Mouse (Mus musculus): Measurements from ENCODE around the gene Cd247.

The Cd247 gene

DNA sequence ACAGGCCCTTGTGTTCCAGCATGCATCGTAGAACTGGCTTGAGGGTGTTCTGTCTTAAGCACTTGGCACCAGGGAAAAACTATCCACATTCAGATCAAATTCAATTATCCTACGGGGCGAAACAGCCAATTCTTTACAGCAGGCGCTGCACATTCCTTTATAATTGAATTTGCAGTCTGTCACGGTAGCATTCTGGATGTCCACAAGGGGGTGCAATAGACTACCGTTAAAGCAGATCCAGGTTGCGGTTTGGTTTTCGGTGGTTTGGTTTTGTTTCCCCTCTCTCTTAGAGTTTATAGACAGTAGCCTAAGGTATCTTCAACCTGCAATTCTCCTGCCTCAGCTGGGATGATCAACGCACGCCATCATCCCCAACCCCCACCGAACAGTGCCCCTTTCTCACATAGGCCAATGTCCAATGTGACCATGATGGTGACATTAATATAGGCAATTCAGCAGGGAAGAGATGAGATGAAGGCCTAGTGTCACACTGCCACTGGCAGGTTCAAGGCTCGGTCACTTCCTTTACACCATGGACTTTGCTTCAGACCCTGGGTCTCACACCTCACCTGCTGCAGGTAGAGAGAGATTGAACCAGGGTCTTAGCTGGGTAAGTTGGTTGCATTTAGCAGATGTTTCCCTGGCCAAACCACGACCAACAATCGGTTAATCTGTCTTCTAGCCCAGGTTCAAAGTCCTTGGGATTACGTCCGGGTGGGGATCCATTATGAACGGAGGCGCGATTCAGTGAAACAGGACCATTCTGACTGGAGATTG, 12.8 kb upstream of the Cd247 start:
- DNase-seq (ENCODE audit: low read depth, low spot score): peak; percentile 79

DNA sequence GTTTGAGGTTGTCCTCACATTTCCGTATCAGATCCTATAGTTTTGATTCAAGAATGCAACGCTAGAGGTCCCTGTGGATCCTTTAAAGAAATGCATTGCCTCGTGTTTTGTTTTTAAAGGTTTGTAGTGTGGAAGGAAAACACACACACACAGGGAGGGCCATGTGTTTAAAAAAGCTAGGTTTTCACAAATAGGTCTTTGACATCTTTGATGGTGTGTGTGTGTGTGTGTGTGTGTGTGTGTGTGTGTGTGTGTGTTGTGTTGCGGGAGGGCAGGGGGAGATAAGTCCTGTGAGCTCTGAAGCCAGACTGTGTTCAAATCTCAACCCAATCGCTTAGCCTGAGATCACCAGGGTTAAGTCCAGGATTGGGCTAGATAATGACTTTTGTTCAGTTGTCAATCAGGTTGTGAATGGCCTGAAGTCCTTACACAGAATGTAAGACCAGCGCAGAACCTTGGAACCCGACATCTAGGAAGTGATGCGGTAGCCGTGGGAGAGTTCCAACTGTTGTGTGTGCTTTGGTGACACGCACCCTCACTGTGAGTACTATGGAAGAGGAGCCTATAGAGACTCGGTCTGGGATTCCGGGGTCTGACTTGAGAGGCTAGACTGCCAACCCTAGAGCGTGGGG, 8.4 kb upstream of the Cd247 start:
- no peak for DNase-seq (ENCODE audit: low read depth, low spot score)

DNA sequence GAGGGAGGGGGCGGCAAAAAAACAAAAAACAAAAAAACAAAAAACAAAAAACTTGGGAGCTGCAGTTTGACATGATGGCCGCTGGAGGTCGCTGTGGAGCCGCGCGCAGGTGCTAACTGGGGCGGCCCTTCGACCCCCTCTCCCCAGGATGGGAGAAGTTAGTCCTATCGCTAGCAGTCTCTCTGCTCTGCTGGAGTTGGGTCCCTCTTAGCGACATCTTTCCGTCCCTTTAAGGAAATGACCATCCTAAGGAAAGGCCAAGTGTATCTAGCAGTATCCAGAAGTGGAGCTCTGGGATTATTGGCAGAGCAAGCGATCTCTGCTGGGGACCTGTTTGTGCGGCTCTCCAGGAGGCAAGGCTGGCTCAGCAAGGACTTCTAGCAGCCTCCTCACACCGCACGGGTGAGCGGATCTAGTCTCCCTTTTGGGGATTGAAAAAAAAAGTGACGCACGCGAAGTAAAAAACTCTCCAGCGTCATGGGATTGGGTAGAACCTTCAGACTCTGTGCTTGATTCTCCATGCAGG, 7.8 kb upstream of the Cd247 start:
- DNase-seq (ENCODE audit: low read depth, low spot score): peak; percentile 45

DNA sequence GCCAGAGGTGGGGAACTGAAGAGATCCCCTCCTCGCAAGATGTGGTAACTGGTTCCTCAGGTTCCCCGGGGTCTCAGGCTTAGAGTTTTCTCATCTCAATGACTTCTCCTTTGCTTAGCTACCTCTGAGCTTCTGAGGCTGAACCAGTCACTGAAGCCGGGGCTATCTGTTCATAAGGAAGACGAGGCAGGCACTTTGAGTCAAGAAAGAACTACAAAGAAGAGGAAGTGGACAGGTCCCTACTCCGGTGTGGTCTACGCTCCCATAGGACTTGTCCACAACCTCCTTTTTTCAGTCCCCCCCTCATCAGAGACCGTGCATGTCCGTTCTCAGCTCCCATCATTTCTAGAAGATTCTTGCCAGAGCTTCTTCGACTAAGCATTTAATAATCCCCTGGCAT, 7.1 kb upstream of the Cd247 start:
- no peak for DNase-seq (ENCODE audit: low read depth, low spot score)

DNA sequence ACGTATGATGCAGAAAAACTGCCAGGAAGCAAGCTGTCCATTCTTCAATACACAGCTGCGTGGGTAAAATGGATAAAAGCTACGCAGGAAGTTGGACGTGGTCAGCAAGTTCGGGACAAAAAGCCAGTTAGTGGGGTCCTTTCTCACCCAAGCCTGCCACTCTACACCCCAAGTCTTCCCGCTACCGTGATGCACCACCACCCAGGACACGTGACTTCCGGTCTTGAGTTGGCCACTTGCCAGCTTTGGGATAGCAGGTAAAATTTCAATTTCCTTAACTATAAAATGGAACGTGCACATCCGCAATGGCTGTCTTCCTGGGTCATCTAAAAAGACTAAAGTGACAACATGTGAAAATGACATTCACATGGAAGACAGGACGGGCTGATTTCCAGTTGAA, 6.6 kb upstream of the Cd247 start:
- DNase-seq (ENCODE audit: low read depth, low spot score): no peak

DNA sequence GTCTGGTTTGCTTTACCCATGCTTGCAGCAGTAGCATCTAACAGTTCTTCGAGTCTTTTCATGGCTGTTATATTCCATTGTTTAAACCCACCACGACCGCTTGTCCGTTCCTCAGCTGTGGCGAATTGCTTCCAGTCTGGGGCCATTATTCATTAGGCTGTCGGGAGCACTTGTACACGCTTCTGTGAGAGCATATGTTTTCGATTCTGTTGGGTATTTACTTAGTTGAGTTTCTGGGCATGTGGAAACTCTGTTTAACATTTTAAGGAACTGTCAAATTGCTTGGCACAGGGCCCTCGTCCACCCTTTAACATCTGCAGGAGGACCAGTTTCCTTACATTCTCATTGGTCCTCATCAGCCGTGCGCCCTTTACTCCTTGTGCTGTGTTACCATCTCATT, 2.2 kb upstream of the Cd247 start:
- DNase-seq (ENCODE audit: low read depth, low spot score): peak; percentile 71

DNA sequence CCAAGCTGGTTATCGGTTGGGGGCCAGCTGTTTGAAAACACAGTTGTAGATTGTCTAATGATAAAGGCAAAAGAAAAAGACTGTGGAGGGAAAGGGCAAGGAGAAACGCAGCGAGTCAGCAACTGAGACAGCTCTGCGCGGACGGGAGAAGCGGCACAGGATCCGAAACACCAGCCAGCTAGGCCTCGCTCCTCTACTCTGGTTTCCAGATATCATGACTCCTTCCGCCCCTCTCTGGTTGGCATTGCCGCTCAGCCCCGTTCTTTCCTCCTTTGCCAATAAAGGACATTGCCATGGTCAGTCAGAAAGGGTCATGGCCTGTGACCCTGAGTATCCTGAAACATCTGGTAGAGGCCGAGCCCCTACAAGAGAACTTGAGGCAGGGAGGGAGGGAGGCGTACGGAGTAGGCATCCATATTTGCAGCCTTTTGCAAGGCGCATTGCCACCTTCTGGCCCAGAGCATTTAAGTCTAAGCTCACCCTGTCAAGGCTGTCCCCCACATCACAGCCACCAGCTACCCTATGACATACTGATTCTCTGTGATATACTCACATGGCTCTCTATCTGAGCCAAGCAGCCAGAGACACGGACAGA, 682 bp downstream of the Cd247 start:
- no peak for DNase-seq (ENCODE audit: low read depth, low spot score)

DNA sequence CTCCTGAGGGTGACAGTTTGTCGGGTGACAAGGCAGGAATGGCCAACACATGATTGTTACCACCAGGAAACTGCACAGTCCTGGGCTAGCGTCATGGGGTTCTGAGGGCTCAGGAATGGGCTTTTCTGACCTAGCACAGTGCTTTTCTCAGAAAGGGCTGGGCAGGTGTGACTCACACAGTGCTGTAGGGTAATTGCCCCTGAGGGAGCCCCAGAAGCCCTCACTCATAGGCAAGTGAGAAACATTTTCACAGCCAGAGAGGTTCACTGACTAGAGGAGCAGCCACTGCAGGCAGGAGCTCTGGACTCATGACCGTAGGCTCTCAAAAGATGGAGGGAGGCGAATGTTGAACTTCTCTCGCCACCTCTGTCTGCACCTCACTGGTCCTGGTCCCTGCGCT, 1.5 kb downstream of the Cd247 start:
- DNase-seq (ENCODE audit: low read depth, low spot score): no peak

DNA sequence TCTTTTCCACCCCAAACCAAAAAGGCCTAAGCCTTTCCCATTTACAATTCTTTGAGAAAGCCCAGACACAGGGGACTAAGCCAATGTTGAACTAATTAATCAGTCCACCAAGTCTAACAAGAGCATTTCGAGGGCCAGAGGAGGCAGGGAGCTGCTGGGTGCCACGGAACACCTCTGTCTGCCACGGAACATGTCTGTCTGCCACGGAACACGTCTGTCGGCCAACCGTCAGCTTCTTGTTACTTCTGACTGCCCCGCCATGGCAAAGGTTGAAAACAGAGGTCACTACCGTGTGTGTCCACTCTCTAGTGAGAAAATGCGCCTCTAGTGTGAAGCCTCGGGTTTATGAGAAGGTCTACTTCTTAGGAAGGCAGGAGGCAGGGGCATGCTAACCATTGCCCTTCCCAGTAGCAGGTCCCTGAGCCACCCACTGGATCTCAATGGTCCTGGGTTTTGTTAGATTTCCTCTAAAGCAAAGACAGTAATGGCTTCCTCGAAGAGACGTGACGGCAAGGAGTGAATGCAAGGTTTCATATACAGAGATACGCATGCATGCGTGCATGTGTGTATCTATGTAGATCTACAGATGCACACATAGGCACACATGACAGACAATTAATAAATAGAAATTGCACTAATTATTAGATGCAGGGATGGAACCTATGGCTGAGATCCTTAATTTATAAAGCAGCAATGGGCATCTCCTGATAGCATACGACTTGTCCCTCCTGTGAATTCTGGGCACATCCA, 2.2 kb downstream of the Cd247 start:
- no peak for DNase-seq (ENCODE audit: low read depth, low spot score)

DNA sequence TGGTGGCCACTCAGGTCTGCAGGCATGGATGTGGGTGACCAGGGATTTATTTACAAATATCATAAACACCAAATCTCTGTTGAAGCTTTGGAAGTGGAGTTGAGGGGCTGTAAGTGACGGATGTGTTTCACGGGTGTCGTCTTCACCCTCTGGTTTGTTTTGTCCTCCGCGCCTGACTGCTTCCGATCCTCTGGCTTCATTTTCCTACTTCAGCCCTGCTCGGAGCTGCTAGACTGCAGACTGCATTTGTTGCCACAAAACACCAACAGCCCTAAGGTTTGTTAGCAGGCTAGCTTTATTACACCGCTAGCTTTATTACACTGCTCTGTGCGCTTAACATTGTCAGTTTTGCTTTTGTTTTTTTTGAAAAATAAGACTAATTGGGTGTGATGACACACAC, 2.9 kb downstream of the Cd247 start:
- DNase-seq (ENCODE audit: low read depth, low spot score): no peak

DNA sequence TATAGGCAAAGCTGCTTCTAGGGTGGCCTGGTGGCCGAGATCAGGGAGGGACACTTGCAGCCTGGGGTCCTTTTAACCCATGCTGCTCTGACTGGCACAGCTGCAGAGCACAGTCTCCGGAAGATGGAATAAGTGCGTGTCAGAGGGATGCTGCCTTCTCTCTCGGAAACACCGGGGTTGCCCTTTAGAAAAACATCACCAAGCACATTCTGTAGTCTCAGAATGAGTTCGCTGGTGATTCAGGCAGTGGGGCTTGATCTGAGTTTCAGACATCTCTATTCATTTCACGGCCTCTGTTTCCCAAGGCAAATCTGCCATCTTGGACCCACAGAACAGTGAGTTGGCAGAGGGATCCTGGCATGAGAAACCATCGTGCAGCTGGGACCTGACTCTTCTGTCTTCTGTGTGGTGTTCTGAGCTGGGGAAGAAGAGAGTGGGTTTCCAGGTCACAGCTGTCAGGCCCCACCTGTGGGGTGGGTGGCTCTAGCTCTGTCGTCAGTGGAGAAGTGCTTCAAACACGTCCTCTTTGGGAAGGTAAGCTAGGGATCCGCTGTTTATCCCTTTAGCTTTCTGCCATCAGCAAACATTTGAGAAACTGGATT, 13.3 kb downstream of the Cd247 start:
- no peak for DNase-seq (ENCODE audit: low read depth, low spot score)

DNA sequence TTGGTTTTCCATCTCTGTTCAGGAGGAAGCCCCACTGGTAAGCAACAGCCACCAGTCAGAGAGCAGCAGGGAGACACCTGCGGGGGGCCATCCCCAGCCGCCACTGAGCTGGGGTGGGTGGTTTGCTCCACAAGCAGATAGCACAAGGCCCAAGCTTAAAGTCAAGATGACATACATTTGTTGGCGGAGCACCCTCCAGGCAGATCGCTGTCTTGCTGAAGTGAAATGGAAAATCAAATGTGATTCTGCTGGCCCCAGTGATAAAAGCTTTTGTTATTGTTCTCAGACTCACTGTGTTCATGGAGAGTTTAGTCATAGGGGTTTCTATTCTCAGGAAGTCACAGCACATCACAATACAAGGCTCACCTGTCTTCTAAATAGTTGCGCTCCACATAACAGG, 14.6 kb downstream of the Cd247 start:
- no peak for DNase-seq (ENCODE audit: low read depth, low spot score)

DNA sequence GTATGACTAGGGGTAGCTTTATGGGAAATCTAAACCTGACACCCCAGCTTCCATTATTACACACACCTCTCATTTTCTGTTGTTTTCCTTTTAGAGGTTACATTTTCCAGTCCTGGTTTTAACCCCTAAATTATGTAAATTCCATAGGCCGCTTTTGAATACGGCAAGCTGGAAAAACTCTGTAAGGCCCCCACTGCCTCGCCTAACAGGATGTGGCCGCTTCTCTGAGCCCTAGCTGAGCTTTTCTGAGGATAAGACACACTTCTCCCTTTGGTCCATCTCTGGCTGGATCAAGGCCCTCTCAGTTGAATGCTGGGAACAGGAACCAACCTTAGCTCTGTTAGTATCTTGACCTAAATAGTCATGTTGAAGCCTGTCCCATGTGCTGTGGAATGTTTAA, 15.7 kb downstream of the Cd247 start:
- DNase-seq (ENCODE audit: low read depth, low spot score): no peak

DNA sequence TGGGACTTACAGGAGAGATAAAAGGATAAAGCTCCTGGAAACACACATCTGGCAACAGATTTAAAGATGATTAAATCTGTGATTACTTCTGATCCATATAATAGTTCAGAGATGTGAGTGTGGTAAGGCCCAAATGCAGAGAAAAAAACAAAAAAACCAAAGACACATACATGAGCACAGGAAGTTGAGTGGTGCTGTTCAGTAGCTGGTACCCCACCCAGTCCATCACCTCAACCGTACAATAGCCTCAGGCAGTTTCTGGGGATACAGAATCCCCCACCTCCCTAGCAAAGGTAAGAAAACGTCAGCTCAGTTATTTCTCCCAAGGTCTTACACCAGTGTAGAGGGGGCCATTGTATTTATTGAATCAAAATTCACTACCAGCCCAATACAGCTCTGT, 22.2 kb downstream of the Cd247 start:
- DNase-seq (ENCODE audit: low read depth, low spot score): no peak

DNA sequence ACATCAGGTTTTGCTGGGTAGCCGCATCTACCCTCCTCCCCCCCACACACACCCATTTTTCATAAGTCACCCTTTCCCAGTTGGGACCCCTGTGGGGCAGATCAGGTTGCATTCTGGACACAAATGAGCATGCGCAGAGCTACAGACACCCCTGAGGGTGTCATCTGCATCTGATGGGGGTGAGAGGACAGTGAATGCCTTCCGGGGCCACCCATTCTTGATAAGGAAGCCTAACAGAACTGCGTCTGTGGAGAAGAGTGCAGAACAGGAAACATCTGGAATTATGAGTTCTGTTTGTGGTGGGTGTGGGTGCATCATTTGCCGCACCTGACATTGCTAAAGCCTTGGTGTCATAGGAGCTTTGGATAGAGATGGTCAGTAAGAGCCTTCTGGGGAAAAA, 22.7 kb downstream of the Cd247 start:
- no peak for DNase-seq (ENCODE audit: low read depth, low spot score)

DNA sequence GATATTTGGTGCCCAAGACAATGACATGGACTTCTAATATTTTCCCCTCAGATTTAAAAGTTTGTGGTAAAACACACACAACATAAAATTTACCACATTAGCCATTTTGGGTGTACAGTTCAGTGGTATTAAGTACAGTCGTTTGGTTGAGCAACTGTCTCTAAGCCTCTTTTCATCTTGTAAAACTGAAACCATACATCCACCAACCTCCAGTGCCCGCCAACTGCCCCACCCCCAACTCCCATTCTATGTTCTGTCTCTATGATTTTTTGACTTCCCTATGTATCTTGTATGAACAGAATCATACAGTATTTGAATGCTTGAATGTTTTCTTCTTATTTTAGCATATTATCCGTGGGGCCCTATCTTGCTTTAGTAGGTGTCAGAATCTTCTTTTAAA, 24.3 kb downstream of the Cd247 start:
- no peak for DNase-seq (ENCODE audit: low read depth, low spot score)

DNA sequence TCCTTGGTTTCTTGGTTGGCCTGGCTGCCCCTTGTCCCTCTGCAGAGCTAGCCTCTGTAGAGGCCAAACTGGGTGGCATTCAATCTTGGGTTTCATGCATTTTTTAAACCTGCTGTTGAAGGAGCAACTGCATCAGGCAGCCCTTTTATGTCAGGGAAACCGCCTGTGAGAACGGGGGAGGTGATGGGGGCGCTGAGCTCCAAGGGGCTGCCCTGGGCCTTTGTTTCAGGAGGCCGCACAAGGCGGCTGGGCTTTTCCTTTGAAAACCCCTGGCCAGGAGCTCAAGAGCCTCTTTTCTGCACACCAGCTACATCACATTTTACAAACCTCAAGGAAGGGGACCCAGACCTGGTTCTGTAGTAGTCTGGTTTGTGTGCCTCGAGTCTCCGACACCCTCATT, 25.6 kb downstream of the Cd247 start:
- DNase-seq (ENCODE audit: low read depth, low spot score): peak; percentile 57

DNA sequence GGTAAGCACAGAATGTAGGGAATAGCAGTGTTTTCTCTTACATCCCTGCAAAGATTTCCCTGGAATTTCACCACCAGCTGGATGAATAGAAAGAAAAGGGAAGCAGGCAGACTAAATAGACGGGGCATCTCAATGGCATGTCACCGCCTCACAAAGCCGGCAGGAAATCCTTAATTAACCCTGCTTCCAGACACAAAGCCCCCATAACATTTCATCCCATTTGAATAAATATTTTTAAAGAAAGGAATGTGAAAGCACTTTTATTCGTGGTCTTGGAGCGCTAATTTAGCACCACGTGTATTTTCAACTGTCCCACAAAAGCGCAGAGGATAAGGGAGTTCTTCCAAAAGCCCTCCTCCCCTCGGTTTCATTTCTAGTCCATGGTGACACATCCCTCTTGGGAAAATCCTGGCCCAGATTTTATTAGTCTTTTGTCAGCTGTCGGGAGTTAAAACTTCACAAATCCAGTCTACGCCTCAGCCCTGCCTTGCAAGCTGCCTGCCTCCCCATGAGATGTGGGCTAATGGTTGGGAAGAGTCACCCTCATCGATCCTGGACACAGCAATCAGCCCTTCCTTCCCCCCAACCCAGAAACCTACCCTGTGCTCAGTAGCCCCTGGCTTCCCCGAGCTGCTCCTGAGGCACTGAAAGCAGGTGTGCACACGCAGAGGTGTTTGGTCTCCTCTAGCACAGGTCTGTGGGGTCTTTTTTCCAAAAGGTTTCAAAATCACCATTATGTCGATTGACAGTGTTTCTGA, 26.2 kb downstream of the Cd247 start:
- DNase-seq (ENCODE audit: low read depth, low spot score): peak; percentile 61

DNA sequence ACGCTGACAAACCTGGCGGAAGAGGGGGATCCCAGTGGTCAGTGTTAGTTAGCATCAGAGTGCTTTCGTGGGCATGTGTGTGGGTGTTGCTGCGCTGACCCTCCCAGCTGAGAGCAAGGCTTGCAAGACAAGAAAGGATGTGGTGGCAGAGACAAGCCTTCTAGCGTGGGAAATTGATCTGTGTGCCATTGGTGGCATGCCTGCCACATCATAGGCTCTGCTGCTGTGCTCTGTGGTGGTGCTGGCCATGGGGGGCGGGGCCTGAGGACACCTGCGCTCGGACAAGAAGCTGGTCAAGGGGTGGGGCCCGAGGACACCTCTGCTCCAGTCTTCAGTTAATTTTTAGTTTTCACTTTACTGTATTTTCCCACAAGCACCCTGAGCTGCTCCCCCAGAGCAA, 27.9 kb downstream of the Cd247 start:
- no peak for DNase-seq (ENCODE audit: low read depth, low spot score)

DNA sequence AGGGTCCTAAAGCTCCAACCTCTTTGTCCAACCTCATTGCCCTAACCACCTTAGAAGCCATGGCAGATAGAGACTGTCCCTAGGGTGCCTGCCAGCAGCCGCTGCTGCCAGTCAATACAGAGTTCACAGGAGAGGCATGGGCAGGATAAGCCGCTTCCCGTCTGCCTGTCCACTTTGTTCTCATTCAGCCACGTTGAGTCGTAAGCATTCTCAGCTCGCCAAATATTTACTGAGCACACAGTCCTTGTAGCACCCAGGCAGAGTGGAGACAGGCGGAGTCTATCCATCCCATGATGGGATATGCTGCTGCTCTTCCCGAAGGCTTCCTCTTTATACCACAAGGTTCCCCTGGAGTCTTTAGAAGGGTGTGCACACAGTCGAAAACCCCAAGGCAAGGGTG, 28.8 kb downstream of the Cd247 start:
- no peak for DNase-seq (ENCODE audit: low read depth, low spot score)
